Mouse (Mus musculus) spleen, postnatal 14 days (tissue): Measurements from ENCODE around the gene Ccdc63.
"Not testable (repeated sequence)": the region's sequence is repeated elsewhere in the genome, so short reads cannot be mapped to it uniquely, and the experiment has no call there.

Experiments
- DNase-seq, 2 experiments: peaks; one replicate each; pipeline ENCODE4 v3.0.0; 2021 to 2022; ENCODE audit warnings: low spot score in 2 of 2

The Ccdc63 gene

GRCm38 (mm10) chr5:122140723-122141122, at the start of gene Ccdc63:
Gene Ccdc63, minus strand, starts transcription at chr5:122140823.
- DNase-seq: no peak

- DNase-seq: no peak
Observed at GRCm38 (mm10) chr5:122189115-122189514, 48.5 kb upstream of the Ccdc63 start.

DNA sequence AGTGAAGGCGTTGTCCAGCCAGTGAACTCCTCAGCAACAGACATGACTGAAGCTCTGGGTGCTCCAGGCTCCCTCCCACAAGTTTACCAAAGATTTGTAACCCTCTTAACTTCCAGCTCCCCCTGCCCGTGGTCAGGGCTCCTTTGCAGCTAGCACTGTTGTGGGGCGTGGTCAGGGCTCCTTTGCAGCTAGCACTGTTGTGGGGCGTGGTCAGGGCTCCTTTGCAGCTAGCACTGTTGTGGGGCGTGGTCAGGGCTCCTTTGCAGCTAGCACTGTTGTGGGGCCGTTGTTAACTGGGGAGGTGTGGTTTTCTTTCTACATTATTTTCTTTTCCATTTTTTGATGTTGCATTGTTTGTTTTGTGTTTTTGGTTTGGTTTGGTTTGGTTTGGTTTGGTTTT, 44.2 kb upstream of the Ccdc63 start:
- not testable (repeated sequence) for DNase-seq

- DNase-seq: no peak
Observed at GRCm38 (mm10) chr5:122184283-122184806, 43.7 kb upstream of the Ccdc63 start.

DNA sequence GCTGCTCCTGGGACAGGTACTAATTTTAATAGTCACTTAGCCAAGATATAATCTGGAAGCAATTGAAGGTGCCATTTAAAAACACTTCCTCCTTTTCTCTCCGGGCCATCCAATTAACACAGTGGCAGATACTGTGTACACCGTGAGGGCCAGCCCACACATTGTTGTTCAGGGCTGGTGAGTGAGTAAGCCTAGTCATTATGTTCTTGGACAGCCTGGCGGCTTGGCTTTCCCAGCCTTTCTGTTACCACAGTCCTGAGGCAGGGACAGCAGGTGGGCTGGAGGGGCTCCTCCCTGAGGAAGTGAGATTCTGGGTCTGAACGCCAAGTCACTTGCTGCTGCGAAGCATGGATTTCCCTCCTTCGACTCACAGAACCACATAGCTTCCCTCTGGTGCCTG, 39.0 kb upstream of the Ccdc63 start:
- no peak for DNase-seq

- peak; percentile 25 to 63 for DNase-seq
Observed at GRCm38 (mm10) chr5:122176398-122176797, 35.8 kb upstream of the Ccdc63 start.

DNA sequence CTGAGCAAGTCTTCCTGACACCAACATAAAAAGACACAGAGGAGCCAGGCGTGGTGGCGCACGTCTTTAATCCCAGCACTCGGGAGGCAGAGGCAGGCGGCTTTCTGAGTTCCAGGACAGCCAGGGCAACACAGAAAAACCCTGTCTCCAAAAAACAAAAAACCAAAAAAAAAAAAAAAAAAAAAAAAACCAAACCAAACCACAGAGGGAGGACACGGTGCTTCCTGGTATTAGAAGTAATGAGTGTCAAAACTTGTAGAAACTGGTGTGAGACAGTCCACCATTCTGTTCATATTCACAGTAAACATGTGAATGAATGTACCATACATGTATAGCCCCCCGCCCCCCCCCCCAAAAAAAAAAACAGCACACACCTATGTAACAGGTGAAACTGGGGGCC, 35.3 kb upstream of the Ccdc63 start:
- no peak for DNase-seq

DNA sequence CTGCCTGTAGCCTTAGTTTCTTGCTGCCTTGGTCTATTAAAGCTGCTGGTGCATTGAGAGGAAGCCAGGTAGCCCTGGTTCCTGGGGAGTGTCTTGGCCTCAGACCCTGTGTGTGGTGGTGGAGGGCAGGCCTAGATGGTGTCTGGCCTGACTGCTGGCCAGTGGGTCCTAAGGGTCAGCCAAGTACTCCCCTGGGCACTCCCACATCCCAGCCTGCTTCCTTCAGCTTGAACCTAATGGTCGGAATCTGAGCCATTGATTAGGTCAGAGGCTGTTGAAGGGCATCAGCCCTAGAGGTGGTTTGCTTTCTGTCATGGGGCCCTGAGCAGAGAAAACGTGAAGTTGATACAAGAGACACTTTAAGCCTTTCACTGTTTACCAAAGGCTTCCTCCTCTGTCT, 34.8 kb upstream of the Ccdc63 start:
- DNase-seq: no peak

- DNase-seq: no peak
Observed at GRCm38 (mm10) chr5:122171058-122171457, 30.4 kb upstream of the Ccdc63 start.

GRCm38 (mm10) chr5:122168344-122169069, 27.9 kb upstream of the Ccdc63 start:
- no peak for DNase-seq

DNA sequence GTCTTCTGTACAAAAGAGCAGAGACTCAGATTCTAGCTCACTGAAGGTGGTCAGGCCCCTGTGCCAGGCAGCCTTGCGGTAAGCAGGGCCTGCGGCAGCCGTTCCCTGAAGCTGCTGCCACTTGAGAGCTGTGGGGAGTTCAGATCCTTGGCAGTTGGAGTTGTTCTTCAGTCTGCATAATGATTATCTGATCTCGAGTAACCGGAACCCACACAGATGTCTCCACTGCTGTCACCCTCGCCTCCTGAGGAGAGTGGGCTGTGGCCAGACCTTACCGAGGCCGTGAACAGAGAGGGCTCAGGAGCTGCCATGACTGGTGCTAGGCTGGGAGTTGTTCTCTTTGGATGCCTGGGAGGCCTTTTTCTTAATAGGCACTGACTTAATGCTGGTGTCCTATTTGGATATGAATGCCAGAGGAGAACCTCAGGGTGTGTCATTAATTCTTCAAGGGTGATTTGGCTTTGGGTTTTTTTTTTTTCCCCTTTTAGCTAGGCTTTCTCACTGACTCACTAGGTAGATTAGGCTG, 26.1 kb upstream of the Ccdc63 start:
- no peak for DNase-seq

GRCm38 (mm10) chr5:122165233-122165915, 24.8 kb upstream of the Ccdc63 start:
- DNase-seq: no peak

DNA sequence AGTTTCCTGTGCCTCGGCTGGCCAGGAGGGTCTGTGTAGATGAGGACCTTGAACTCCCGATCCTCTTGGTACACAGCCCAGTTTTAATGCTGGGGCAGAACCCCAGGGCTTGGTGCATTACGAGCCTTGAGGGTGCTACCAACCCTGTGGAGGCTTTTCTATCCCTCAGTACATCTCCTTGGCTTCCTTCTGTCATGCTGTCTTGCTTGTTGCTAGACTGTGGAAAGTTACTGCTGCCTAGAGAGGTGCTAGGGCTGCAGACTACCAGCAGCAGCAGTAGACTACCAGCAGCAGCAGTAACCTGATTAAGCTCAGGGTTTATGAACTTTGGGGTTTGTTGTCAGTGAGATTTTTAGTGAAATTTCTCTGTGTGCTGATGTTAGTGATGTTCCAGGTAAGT, 23.4 kb upstream of the Ccdc63 start:
- no peak for DNase-seq

DNA sequence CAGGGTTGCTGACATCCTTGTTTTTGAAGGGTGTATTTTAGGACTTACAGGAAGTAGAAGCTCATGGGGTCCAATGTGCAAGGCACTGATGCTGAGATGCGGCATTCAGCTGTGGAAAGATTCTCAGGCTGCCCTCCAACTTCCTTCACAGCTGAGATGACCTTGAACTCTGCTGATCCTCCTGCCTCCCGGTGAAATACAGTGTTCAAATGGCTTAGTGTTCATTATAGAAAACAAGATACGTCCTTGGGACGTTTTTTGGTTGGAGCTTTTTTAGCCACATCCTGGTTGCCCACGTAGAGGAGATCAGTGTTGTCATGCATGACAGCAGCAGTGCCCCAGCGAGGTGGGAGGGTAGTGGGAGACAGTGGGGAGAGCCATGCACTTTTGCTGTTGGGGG, 22.6 kb upstream of the Ccdc63 start:
- DNase-seq: no peak

- no peak for DNase-seq
Observed at GRCm38 (mm10) chr5:122158557-122159515, 18.2 kb upstream of the Ccdc63 start.

- DNase-seq: peak; percentile 83 to 89
Observed at GRCm38 (mm10) chr5:122157827-122158381, 17.3 kb upstream of the Ccdc63 start, which contains the start of gene Ppp1cc. Gene Ppp1cc, plus strand, starts transcription at chr5:122158278.

GRCm38 (mm10) chr5:122156486-122156885, 15.9 kb upstream of the Ccdc63 start:
- no peak for DNase-seq

GRCm38 (mm10) chr5:122155613-122156012, 15.0 kb upstream of the Ccdc63 start:
- DNase-seq: no peak

DNA sequence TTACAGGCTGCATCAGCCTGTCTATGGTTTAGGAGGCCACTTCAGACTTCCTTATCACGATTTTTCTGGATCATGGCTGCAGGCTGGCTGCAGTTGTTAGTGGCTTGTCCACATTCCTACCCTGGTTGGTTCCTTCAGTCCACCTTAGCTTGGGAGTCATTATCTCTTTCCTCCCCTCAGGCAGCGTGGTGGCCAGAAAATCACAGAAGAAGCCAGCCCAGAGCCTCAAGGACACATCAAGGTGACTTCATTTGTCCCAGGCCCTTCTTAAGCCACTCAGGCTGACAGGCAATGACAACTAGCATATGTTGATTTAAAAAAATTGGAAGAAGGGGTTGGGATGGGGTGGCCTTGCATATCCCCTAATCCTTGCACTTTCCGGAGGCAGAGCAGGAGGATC, 14.2 kb upstream of the Ccdc63 start:
- DNase-seq: no peak

DNA sequence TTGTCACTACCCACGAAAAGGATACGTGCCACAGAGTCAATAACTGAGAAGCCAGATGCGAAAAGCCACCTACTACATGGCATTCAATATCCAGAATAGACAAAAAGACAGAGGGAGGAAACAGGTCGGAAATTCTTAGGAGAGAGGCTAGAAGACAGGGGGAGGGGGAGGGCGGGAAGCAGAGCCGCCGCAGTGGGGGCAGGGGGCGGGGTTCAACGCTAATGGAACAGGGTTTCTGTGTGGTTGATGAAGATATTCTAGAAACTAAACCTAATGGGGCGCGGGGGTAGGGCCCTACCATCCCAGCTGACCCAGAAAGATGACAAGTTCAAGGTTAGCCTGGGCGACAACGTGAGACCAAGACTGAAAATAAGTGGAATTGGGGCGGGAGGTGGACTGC, 13.4 kb upstream of the Ccdc63 start:
- DNase-seq: no peak

GRCm38 (mm10) chr5:122152508-122152907, 11.9 kb upstream of the Ccdc63 start:
- DNase-seq: not testable (repeated sequence)
